Mouse (Mus musculus): ENCODE results near the gene Stoml1. TPM values are rescaled to one million over a fixed set of nuclear protein-coding genes. Genes with fewer than 3 reads are reported as not detected.
A peak's percentile ranks its signal among the peaks of the same experiment; 100 is the strongest.
"Not testable (repeated sequence)": the region's sequence is repeated elsewhere in the genome, so short reads cannot be mapped to it uniquely, and the experiment has no call there.

The Stoml1 gene
- polyA plus RNA-seq, 1 experiment from 2014 or later: 30.3 TPM

GRCm38 (mm10) chr9:58247064-58247759, 5.8 kb upstream of the Stoml1 start:
- peak overlapping the region; percentile 72 for H3K4me2 ChIP-seq (replicated peaks; ENCODE audit: low read depth, low read length)
- no peaks in the 10 kb centered on the region for H3K9me3 ChIP-seq (ENCODE audit: control insufficient read depth, low read depth, low read length)
- peak; percentile 66; the same call in 1 of the 2 replicates for ATAC-seq (ENCODE audit: insufficient number of reproducible peaks, insufficient read depth, low FRiP score, low read depth)
- H3K27me3 ChIP-seq (ENCODE audit: control insufficient read depth, insufficient read depth, low read length): no peaks in the 10 kb centered on the region
- 15% methylated on average over 25 of the region's 25 CpGs for WGBS
- peak overlapping the region; percentile 24; the same call in 1 of the 2 replicates for H3K27ac ChIP-seq (ENCODE audit: low read length)
- H3K4me1 ChIP-seq (ENCODE audit: control insufficient read depth, insufficient read depth, low read length): peaks cover 25% of the 10 kb centered on the region
- H3K4me3 ChIP-seq (ENCODE audit: low read depth, low read length): peak overlapping the region; percentile 16
- no peak overlapping the region for H3K9ac ChIP-seq (replicated peaks; ENCODE audit: low read depth, low read length)
- no peaks in the 10 kb centered on the region; the same call in 1 of the 2 replicates for H3K36me3 ChIP-seq (ENCODE audit: control insufficient read depth, insufficient read depth, low read length)

GRCm38 (mm10) chr9:58248746-58249413, 4.1 kb upstream of the Stoml1 start:
- peaks cover 17% of the 10 kb centered on the region for H3K4me1 ChIP-seq (ENCODE audit: control insufficient read depth, insufficient read depth, low read length)
- no peaks in the 10 kb centered on the region; the same call in 1 of the 2 replicates for H3K36me3 ChIP-seq (ENCODE audit: control insufficient read depth, insufficient read depth, low read length)
- ATAC-seq (ENCODE audit: insufficient number of reproducible peaks, insufficient read depth, low FRiP score, low read depth): no peak
- peak overlapping the region; percentile 72 for H3K4me2 ChIP-seq (replicated peaks; ENCODE audit: low read depth, low read length)
- H3K9ac ChIP-seq (replicated peaks; ENCODE audit: low read depth, low read length): peak overlapping the region; percentile 39
- H3K27me3 ChIP-seq (ENCODE audit: control insufficient read depth, insufficient read depth, low read length): no peaks in the 10 kb centered on the region
- no peaks in the 10 kb centered on the region for H3K9me3 ChIP-seq (ENCODE audit: control insufficient read depth, low read depth, low read length)
- peak overlapping the region; percentile 89 for H3K27ac ChIP-seq (ENCODE audit: low read length)
- WGBS: 35% methylated on average over 7 of the region's 7 CpGs
- peak overlapping the region; percentile 39 for H3K4me3 ChIP-seq (ENCODE audit: low read depth, low read length)

- Histone ChIP-seq H3K4me2 (replicated peaks; ENCODE audit: low read depth, low read length) (peak within 1 kb of the TSS; percentile 72), H3K36me3 (ENCODE audit: control insufficient read depth, insufficient read depth, low read length) (no peaks in the 10 kb centered on the region; the same call in 1 of the 2 replicates), H3K4me1 (ENCODE audit: control insufficient read depth, insufficient read depth, low read length) (peaks cover 15% of the 10 kb centered on the region), H3K9ac (replicated peaks; ENCODE audit: low read depth, low read length) (peak within 1 kb of the TSS; percentile 39), H3K9me3 (ENCODE audit: control insufficient read depth, low read depth, low read length) (no peaks in the 10 kb centered on the region), H3K27ac (ENCODE audit: low read length) (peak within 1 kb of the TSS; percentile 89), H3K4me3 (ENCODE audit: low read depth, low read length) (peak within 1 kb of the TSS; percentile 39), H3K27me3 (ENCODE audit: control insufficient read depth, insufficient read depth, low read length) (no peaks in the 10 kb centered on the region)
- WGBS: under 1% methylated on average over 16 of the region's 16 CpGs
- peak; percentile 68 for ATAC-seq (ENCODE audit: insufficient number of reproducible peaks, insufficient read depth, low FRiP score, low read depth)
These were observed 3.3 kb upstream of the Stoml1 start, which contains the start of gene Pml for GRCm38 (mm10) chr9:58249592-58250192. Pml (minus strand) TSS chr9:58249786.

- Histone ChIP-seq H3K27ac (ENCODE audit: low read length) (peak overlapping the region; percentile 89), H3K4me2 (replicated peaks; ENCODE audit: low read depth, low read length) (peak overlapping the region; percentile 72), H3K4me3 (ENCODE audit: low read depth, low read length) (0 out of 2 replicates have a peak overlapping the region, but pooled peaks have one; percentile 39), H3K36me3 (ENCODE audit: control insufficient read depth, insufficient read depth, low read length) (no peaks in the 10 kb centered on the region; the same call in 1 of the 2 replicates), H3K9me3 (ENCODE audit: control insufficient read depth, low read depth, low read length) (no peaks in the 10 kb centered on the region), H3K9ac (replicated peaks; ENCODE audit: low read depth, low read length) (no peak overlapping the region), H3K27me3 (ENCODE audit: control insufficient read depth, insufficient read depth, low read length) (no peaks in the 10 kb centered on the region), H3K4me1 (ENCODE audit: control insufficient read depth, insufficient read depth, low read length) (peaks cover 15% of the 10 kb centered on the region)
- 70% methylated on average over 8 of the region's 8 CpGs for WGBS
- ATAC-seq (ENCODE audit: insufficient number of reproducible peaks, insufficient read depth, low FRiP score, low read depth): no peak
These were observed 2.6 kb upstream of the Stoml1 start for GRCm38 (mm10) chr9:58250322-58250721.

GRCm38 (mm10) chr9:58250730-58251129, 2.2 kb upstream of the Stoml1 start:
- not testable (repeated sequence) for H3K9ac ChIP-seq (replicated peaks; ENCODE audit: low read depth, low read length); H3K4me2 ChIP-seq (replicated peaks; ENCODE audit: low read depth, low read length); H3K9me3 ChIP-seq (ENCODE audit: control insufficient read depth, low read depth, low read length); ATAC-seq (ENCODE audit: insufficient number of reproducible peaks, insufficient read depth, low FRiP score, low read depth); H3K27ac ChIP-seq (ENCODE audit: low read length); H3K36me3 ChIP-seq (ENCODE audit: control insufficient read depth, insufficient read depth, low read length); H3K27me3 ChIP-seq (ENCODE audit: control insufficient read depth, insufficient read depth, low read length); H3K4me3 ChIP-seq (ENCODE audit: low read depth, low read length)
- peaks cover 15% of the 10 kb centered on the region for H3K4me1 ChIP-seq (ENCODE audit: control insufficient read depth, insufficient read depth, low read length)
- WGBS: 95% methylated on average over 1 of the region's 1 CpGs

- H3K4me1 ChIP-seq (ENCODE audit: control insufficient read depth, insufficient read depth, low read length); H3K27ac ChIP-seq (ENCODE audit: low read length); H3K9me3 ChIP-seq (ENCODE audit: control insufficient read depth, low read depth, low read length); ATAC-seq (ENCODE audit: insufficient number of reproducible peaks, insufficient read depth, low FRiP score, low read depth); H3K27me3 ChIP-seq (ENCODE audit: control insufficient read depth, insufficient read depth, low read length): not testable (repeated sequence)
- Histone ChIP-seq H3K9ac (replicated peaks; ENCODE audit: low read depth, low read length) (peak overlapping the region; percentile 67), H3K36me3 (ENCODE audit: control insufficient read depth, insufficient read depth, low read length) (peaks cover 12% of the 10 kb centered on the region; the same call in 1 of the 2 replicates), H3K4me2 (replicated peaks; ENCODE audit: low read depth, low read length) (peak overlapping the region; percentile 82), H3K4me3 (ENCODE audit: low read depth, low read length) (peak overlapping the region; percentile 70)
- WGBS: 73% methylated on average over 5 of the region's 5 CpGs
These were observed 800 bp downstream of the Stoml1 start for GRCm38 (mm10) chr9:58253805-58254122.

- Histone ChIP-seq H3K4me1 (ENCODE audit: control insufficient read depth, insufficient read depth, low read length) (0 out of 2 replicates have a peak, but pooled peaks cover 3% of the 10 kb centered on the region), H3K9me3 (ENCODE audit: control insufficient read depth, low read depth, low read length) (no peaks in the 10 kb centered on the region), H3K4me3 (ENCODE audit: low read depth, low read length) (no peak overlapping the region), H3K36me3 (ENCODE audit: control insufficient read depth, insufficient read depth, low read length) (peaks cover 15% of the 10 kb centered on the region), H3K9ac (replicated peaks; ENCODE audit: low read depth, low read length) (no peak overlapping the region), H3K27me3 (ENCODE audit: control insufficient read depth, insufficient read depth, low read length) (no peaks in the 10 kb centered on the region), H3K4me2 (replicated peaks; ENCODE audit: low read depth, low read length) (no peak overlapping the region), H3K27ac (ENCODE audit: low read length) (no peak overlapping the region)
- 60% methylated on average over 2 of the region's 2 CpGs for WGBS
- no peak for ATAC-seq (ENCODE audit: insufficient number of reproducible peaks, insufficient read depth, low FRiP score, low read depth)
These were observed 2.1 kb downstream of the Stoml1 start for GRCm38 (mm10) chr9:58255105-58255504.

Data from stomach, embryonic 14.5 days (tissue).